Mouse (Mus musculus): ENCODE data around the gene C2cd3. TPM values are rescaled to one million over a fixed set of nuclear protein-coding genes. Genes with fewer than 3 reads are reported as not detected.
A peak's percentile ranks its signal among the peaks of the same experiment; 100 is the strongest.

The C2cd3 gene
- polyA plus RNA-seq, 1 experiment from 2014 or later: 8.5 TPM

GRCm38 (mm10) chr7:100500276-100500977 is 128.4 kb downstream of the C2cd3 start:
- H3K4me3 ChIP-seq (replicated peaks): no peak overlapping the region
- WGBS (ENCODE audit: insufficient replicate concordance): 64% methylated on average over 16 of the region's 16 CpGs
- peaks cover 55% of the 10 kb centered on the region for H3K36me3 ChIP-seq
- H3K4me2 ChIP-seq: no peak overlapping the region
- ATAC-seq (ENCODE audit: low read depth) (peak; percentile 8), DNase-seq (no peak)
- H3K9ac ChIP-seq: peak overlapping the region; percentile 43
- H3K9me3 ChIP-seq (replicated peaks): no peaks in the 10 kb centered on the region
- H3K27me3 ChIP-seq: no peaks in the 10 kb centered on the region
- peaks cover 94% of the 10 kb centered on the region for H3K4me1 ChIP-seq (replicated peaks)
- H3K27ac ChIP-seq: peak overlapping the region; percentile 87

- ATAC-seq (ENCODE audit: low read depth) (peak; percentile 24), DNase-seq (no peak)
- H3K4me3 ChIP-seq (replicated peaks): no peak overlapping the region
- H3K27me3 ChIP-seq: no peaks in the 10 kb centered on the region
- H3K4me2 ChIP-seq: no peak overlapping the region
- peaks cover 86% of the 10 kb centered on the region for H3K4me1 ChIP-seq (replicated peaks)
- H3K9me3 ChIP-seq (replicated peaks): no peaks in the 10 kb centered on the region
- H3K9ac ChIP-seq: peak overlapping the region; percentile 43
- WGBS (ENCODE audit: insufficient replicate concordance): 61% methylated on average over 6 of the region's 6 CpGs
- peak overlapping the region; percentile 87 for H3K27ac ChIP-seq
- H3K36me3 ChIP-seq: peaks cover 47% of the 10 kb centered on the region
These were observed 129.2 kb downstream of the C2cd3 start for GRCm38 (mm10) chr7:100501027-100501843.

GRCm38 (mm10) chr7:100501844-100502373 is 129.9 kb downstream of the C2cd3 start:
- DNase-seq: no peak
- Histone ChIP-seq H3K36me3 (peaks cover 40% of the 10 kb centered on the region), H3K27me3 (no peaks in the 10 kb centered on the region), H3K9ac (peak overlapping the region; percentile 43; the same call in 1 of the 2 replicates), H3K27ac (peak overlapping the region; percentile 87), H3K4me1 (replicated peaks) (peaks cover 83% of the 10 kb centered on the region), H3K9me3 (replicated peaks) (no peaks in the 10 kb centered on the region), H3K4me2 (no peak overlapping the region), H3K4me3 (replicated peaks) (no peak overlapping the region)
- 42% methylated on average over 2 of the region's 2 CpGs for WGBS (ENCODE audit: insufficient replicate concordance)
- ATAC-seq (ENCODE audit: low read depth): peak; percentile 1; the same call in 1 of the 2 replicates

GRCm38 (mm10) chr7:100502374-100502922 is 130.4 kb downstream of the C2cd3 start:
- Histone ChIP-seq H3K9ac (peak overlapping the region; percentile 37; the same call in 1 of the 2 replicates), H3K4me3 (replicated peaks) (no peak overlapping the region), H3K27me3 (peaks cover 2% of the 10 kb centered on the region; the same call in 1 of the 2 replicates), H3K9me3 (replicated peaks) (no peaks in the 10 kb centered on the region), H3K27ac (peak overlapping the region; percentile 87), H3K36me3 (peaks cover 35% of the 10 kb centered on the region), H3K4me1 (replicated peaks) (peaks cover 78% of the 10 kb centered on the region), H3K4me2 (no peak overlapping the region)
- WGBS (ENCODE audit: insufficient replicate concordance): 49% methylated on average over 7 of the region's 7 CpGs
- DNase-seq (no peak), ATAC-seq (ENCODE audit: low read depth) (peak; percentile 32)

GRCm38 (mm10) chr7:100503076-100503475 is 131.0 kb downstream of the C2cd3 start:
- Histone ChIP-seq H3K9ac (peak overlapping the region; percentile 37), H3K27me3 (peaks cover 8% of the 10 kb centered on the region; the same call in 1 of the 2 replicates), H3K36me3 (peaks cover 28% of the 10 kb centered on the region), H3K4me2 (no peak overlapping the region), H3K4me3 (replicated peaks) (no peak overlapping the region), H3K4me1 (replicated peaks) (peaks cover 71% of the 10 kb centered on the region), H3K9me3 (replicated peaks) (no peaks in the 10 kb centered on the region), H3K27ac (peak overlapping the region; percentile 87)
- ATAC-seq (ENCODE audit: low read depth) (peak; percentile 13), DNase-seq (no peak)
- 34% methylated on average over 5 of the region's 5 CpGs for WGBS (ENCODE audit: insufficient replicate concordance)

- H3K27me3 ChIP-seq: peaks cover 9% of the 10 kb centered on the region; the same call in 1 of the 2 replicates
- no peak for ATAC-seq (ENCODE audit: low read depth)
- no peak overlapping the region for H3K4me2 ChIP-seq
- peaks cover 10% of the 10 kb centered on the region for H3K36me3 ChIP-seq
- no peak overlapping the region for H3K9ac ChIP-seq
- WGBS (ENCODE audit: insufficient replicate concordance): 76% methylated on average over 13 of the region's 13 CpGs
- no peaks in the 10 kb centered on the region for H3K9me3 ChIP-seq (replicated peaks)
- H3K4me1 ChIP-seq (replicated peaks): peaks cover 53% of the 10 kb centered on the region
- H3K4me3 ChIP-seq (replicated peaks): no peak overlapping the region
- H3K27ac ChIP-seq: no peak overlapping the region; the same call in 1 of the 2 replicates
- DNase-seq: no peak
These were observed 132.9 kb downstream of the C2cd3 start for GRCm38 (mm10) chr7:100504740-100505487.

- H3K27ac ChIP-seq: no peak overlapping the region
- H3K36me3 ChIP-seq: no peaks in the 10 kb centered on the region
- DNase-seq: no peak
- peaks cover 37% of the 10 kb centered on the region for H3K4me1 ChIP-seq (replicated peaks)
- ATAC-seq (ENCODE audit: low read depth): no peak
- no peak overlapping the region for H3K9ac ChIP-seq
- no peak overlapping the region for H3K4me3 ChIP-seq (replicated peaks)
- WGBS (ENCODE audit: insufficient replicate concordance): 65% methylated on average over 4 of the region's 4 CpGs
- no peaks in the 10 kb centered on the region for H3K9me3 ChIP-seq (replicated peaks)
- peaks cover 16% of the 10 kb centered on the region for H3K27me3 ChIP-seq
- no peak overlapping the region for H3K4me2 ChIP-seq
These were observed 134.5 kb downstream of the C2cd3 start for GRCm38 (mm10) chr7:100506494-100506893.

GRCm38 (mm10) chr7:100508670-100509069 is 136.6 kb downstream of the C2cd3 start:
- WGBS (ENCODE audit: insufficient replicate concordance): 15% methylated on average over 3 of the region's 3 CpGs
- ATAC-seq (ENCODE audit: low read depth): no peak

GRCm38 (mm10) chr7:100511602-100512001 is 139.6 kb downstream of the C2cd3 start:
- Histone ChIP-seq H3K4me2 (no peak overlapping the region), H3K27me3 (peaks cover 33% of the 10 kb centered on the region), H3K4me3 (replicated peaks) (no peak overlapping the region), H3K27ac (no peak overlapping the region), H3K9me3 (replicated peaks) (no peaks in the 10 kb centered on the region), H3K36me3 (no peaks in the 10 kb centered on the region), H3K4me1 (replicated peaks) (0 out of 2 replicates have a peak, but pooled peaks cover 2% of the 10 kb centered on the region), H3K9ac (no peak overlapping the region)
- DNase-seq: no peak
- 38% methylated on average over 8 of the region's 8 CpGs for WGBS (ENCODE audit: insufficient replicate concordance)
- no peak for ATAC-seq (ENCODE audit: low read depth)

More at GRCm38 (mm10) chr7:100508670-100509069, 136.6 kb downstream of the C2cd3 start:
- Histone ChIP-seq H3K9ac (no peak overlapping the region), H3K36me3 (no peaks in the 10 kb centered on the region), H3K27ac (no peak overlapping the region), H3K4me1 (replicated peaks) (peaks cover 15% of the 10 kb centered on the region), H3K4me2 (no peak overlapping the region), H3K4me3 (replicated peaks) (no peak overlapping the region), H3K27me3 (peaks cover 28% of the 10 kb centered on the region), H3K9me3 (replicated peaks) (no peaks in the 10 kb centered on the region)
- no peak for DNase-seq

- DNase-seq: no peak
- no peaks in the 10 kb centered on the region for H3K36me3 ChIP-seq
- WGBS (ENCODE audit: insufficient replicate concordance): 46% methylated on average over 11 of the region's 11 CpGs
- no peak within 1 kb of the TSS for H3K4me3 ChIP-seq (replicated peaks)
- no peak for ATAC-seq (ENCODE audit: low read depth)
- no peak within 1 kb of the TSS for H3K27ac ChIP-seq
- no peak within 1 kb of the TSS for H3K4me2 ChIP-seq
- H3K9me3 ChIP-seq (replicated peaks): no peaks in the 10 kb centered on the region
- H3K27me3 ChIP-seq: peaks cover 24% of the 10 kb centered on the region
- no peaks in the 10 kb centered on the region for H3K4me1 ChIP-seq (replicated peaks)
- no peak within 1 kb of the TSS for H3K9ac ChIP-seq
These were observed 142.5 kb downstream of the C2cd3 start, which contains the start of gene Dnajb13 for GRCm38 (mm10) chr7:100514573-100514972. Gene Dnajb13 (minus strand): TSS chr7:100514960.

Data from liver, embryonic 13.5 days (tissue).